Mouse (Mus musculus): ENCODE measurements around the gene Wnt10b.

GRCm38 (mm10) chr15:98746344-98746965, 31.5 kb downstream of the Wnt10b start:
- TF ChIP-seq CTCF (conservative IDR thresholded peaks at IDR 0.05; ENCODE audit: low read length) = no peak
- TF ChIP-seq POU5F1 (IDR thresholded peaks at IDR 0.05; ENCODE audit: borderline replicate concordance, low read length) = no peak
- no peak for TF ChIP-seq NANOG (IDR thresholded peaks at IDR 0.05; ENCODE audit: borderline replicate concordance, low read length)
